Mouse (Mus musculus) lung, adult 18-20 months (tissue): ENCODE measurements around the gene Nrip1.

Experiments used
- DNase-seq, 2 experiments: peaks; one replicate each; pipeline ENCODE4 v3.0.0; 2022; ENCODE audit warnings: mixed read lengths in 2 of 2

Nrip1 gene

DNA sequence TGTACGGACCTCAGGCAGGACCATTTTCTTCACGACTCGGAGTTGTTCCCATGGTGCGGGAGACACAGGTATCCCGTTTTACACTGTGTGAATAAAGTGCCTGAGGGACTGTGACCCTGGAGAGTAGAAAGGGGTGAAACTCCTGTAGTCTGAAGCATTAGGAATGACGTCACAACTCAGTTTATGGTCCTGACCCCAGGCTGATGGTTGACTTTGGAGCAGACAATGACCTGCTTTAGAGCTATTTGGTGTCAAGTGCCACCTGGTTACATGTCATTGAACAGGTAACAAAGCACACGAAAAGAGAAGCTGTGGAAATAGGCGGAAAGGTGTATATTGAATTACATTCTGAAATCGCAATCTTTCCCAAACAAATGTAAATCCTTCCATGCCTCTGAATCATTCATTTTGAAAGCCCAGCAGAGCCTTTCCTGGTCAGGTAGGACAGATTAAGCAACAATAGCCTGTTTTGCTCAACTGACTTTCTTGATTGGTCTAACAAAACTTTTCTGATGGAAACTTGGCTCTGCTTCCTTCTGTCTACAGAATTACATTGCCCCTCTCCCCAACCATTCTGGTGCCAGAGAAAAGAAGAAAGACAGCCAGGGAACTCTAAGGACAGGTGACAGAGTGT lies 106.9 kb downstream of the Nrip1 start:
- DNase-seq, result no peak

DNA sequence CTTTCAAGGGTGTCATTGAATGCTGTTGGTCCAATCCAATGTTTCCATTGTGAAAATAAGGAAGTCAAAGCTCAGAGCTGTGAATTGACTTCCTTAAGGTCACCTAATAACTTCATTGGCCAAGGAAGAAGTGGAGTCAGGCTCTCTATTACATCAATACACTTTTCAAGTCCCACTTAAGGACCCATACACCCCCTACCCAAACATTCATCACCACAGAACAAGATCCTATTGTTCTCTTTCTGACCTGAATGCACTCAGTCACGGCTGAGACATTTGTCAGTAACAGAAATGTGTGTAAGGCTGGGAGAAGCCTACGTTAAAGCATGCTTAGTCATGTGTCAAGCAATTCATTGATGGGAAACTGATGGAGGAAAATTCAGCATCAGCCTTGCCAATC lies 107.8 kb downstream of the Nrip1 start:
- no peak for DNase-seq

DNA sequence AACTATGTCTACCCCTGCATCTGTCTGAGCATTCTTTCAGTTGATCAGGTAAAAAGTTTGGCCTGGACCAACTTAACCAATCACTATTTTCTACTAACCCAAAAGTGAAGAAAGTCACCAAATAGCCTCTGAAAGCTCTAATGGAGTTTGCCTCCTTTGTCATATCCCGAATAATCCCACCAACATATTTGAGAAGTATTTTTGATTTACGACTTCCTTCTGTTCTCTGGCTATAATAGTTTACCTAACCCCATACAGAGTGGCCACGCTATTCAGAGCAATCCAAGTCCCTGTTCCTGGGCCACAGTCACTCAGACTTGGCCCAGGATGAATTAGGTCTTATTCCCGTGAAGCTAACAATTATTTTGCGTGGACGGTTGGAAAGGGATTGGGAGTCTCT lies 108.3 kb downstream of the Nrip1 start:
- DNase-seq, result no peak

DNA sequence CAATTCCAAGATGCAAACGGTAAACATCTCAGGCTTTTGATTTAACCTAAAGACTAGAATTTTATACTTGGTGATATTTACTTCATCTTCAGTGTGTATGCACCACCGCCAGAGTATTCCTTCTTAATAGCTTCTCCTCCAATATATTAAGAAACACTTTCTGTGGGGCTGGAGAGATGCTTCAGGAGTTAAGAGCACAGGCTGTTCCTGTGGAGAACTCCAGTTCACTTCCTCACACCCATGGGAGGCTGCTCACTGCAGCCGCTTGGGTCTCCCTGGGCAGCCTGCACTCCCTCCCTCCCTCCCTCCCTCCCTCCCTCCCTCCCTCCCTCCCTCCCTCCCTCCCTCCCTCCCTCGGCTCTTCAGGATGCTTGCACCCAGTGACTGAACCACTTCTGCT lies 110.2 kb downstream of the Nrip1 start:
- no peak for DNase-seq

DNA sequence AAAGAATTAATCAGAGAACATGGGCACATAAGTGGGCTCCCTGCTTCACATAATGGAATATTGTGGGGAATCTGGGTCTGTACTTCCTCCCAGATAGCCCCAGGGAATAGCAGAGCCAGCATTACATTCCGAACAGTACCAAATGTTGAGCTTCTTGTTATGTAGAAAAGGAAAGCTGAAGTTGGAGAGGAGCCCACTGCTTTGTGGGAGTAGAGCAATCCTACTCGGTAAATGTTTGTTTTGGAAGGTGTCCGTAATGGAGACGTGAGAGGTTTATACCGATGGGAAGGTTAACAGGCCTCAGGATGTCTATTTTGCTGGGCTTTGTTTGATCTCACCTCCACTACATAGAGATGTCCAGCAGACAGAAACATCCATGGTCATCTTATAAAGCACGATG lies 113.3 kb downstream of the Nrip1 start:
- DNase-seq, result peak in 1 of 2 experiments; percentile 24

DNA sequence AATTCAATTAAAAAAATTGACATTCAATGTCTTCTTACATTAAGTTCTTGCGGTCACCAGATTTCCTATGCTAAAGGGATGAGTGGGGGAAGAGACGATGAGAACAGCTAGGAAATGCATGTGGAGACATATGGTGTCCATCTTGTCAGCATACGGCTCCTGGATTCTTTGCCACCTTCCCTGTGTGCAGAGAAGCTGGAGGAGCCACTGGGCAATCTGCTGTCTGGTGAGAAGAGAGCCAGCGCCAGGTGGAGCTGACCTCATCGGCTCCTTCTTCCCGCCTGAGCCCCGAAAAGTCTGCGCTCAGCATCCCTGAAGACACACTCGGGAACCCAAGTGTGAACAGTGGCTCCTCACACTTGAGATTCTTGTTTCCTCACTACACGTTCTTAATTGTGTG lies 121.8 kb downstream of the Nrip1 start:
- no peak for DNase-seq

DNA sequence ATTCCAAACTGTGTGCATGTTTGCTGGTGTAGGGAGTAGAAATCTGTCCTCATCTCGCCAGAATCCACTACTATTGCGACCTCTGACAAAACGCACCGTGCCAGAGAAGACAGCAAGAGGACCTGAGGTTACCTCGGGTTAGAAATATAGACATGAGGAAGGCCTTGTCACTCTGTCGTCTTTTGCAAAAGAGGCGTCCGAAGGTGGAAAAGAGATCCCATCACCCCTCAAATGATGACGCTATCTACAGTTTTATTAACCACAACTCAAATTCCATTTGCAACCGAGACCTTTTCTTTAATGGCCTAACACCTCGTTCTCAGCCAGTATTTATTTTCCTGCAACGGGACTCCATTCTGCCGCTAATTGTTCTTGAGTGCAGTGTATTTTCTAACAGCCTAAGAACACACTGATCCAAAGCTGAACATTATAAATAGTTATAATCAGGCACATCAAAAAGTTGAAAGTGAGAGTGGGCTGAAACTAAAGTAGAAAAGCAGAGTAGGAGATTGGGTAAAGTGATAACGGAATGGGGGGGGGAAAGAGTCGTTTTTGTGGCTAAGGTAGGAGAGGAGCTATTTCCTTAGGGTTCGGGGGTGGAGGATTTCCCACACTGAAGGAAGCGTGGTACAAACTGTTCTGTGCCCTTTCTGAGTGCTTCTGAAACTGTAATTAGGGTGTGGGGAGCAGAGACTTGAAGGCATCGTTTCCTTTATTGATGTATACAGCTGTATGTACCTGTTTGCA lies 124.1 kb downstream of the Nrip1 start:
- DNase-seq, result no peak

DNA sequence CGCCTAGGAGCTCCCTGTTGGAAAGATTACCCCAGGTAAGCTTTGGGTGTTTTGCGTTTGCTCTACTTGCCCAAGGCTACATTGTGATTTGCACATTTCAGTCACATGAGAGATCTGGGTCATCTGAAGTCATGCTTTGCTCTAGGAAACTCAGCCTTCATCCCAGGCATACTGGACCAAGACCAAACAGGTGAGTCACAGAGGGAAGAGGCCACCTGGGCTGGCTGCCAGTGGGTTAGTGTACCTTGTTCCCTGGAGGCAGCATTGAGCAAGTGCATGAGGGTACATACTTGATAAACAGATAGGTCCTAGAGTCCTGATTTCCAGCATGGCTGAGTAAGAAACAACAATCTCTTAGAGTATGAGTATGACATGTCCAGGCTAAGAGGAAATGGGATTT lies 130.8 kb downstream of the Nrip1 start:
- DNase-seq, result peak; percentile 70 to 84

DNA sequence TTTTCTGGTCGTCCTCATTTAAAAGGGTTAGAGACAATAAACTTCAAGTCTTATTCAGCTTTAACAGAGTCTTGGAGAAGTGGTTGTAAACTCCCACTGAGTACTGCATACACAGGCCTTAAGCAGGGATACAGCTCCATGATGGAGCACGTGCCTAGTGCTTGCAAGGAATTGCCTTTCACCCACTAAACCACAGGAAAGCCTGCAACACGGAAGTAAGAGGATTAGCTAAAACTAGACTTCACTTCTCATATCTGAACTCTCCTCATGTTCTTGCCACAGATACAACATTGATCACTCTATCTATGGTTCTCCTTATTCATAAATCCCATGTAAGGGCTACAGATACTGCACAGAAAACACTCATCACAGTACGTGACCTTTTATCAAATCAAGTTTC lies 132.4 kb downstream of the Nrip1 start:
- no peak for DNase-seq

DNA sequence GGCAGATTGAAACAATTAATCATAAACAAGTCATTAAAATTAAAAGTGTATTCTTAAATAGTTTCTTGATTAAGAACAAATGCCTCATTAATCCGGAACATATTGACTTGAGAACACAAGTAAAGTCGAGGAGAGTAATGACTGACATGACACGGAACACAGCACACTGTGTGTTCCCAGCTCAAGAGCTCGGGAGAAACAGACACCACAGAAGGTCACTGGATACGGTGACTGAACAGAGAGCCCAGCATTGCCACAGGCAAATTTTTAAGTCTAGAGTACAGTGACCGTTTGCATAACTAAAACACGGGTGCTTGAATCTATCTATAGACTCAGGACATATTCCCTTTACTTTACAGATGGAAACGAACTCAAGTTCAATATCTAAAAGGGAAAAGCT lies 134.3 kb downstream of the Nrip1 start:
- DNase-seq, result no peak

DNA sequence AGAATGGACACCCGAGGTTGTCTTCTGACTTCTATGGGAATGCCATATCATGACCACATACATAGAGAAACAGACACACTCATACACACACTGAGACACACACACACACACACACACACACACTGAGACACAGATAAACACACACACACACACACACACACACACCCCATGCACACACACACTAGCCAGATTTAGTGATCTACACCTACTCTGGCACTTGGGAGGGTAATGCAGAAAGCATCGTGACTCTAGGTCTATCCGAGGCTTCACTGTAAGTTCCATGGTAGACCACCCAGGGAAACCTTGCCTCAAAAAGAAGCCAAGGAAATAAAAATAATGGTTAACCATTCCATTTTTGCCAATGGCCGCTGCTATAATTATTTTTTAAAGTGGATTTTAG lies 134.8 kb downstream of the Nrip1 start:
- DNase-seq, result no peak
